Mouse (Mus musculus): ENCODE results near the gene Paqr5.

GRCm38 (mm10) chr9:61967357-61967756, 59.3 kb downstream of the Paqr5 start:
- TF ChIP-seq CTCF (IDR thresholded peaks at IDR 0.05; ENCODE audit: extremely low read depth, insufficient read length, insufficient replicate concordance, low read depth, low read length), result no peak
- no peak for TF ChIP-seq POLR2A (IDR thresholded peaks at IDR 0.05; ENCODE audit: low read depth, low read length)
